Mouse (Mus musculus): ENCODE data around the gene Podxl. TPM values are rescaled to one million over a fixed set of nuclear protein-coding genes. Genes with fewer than 3 reads are reported as not detected.
A peak's percentile ranks its signal among the peaks of the same experiment; 100 is the strongest.

The Podxl gene
- polyA plus RNA-seq, 1 experiment from 2014 or later: 9.2 TPM

DNA sequence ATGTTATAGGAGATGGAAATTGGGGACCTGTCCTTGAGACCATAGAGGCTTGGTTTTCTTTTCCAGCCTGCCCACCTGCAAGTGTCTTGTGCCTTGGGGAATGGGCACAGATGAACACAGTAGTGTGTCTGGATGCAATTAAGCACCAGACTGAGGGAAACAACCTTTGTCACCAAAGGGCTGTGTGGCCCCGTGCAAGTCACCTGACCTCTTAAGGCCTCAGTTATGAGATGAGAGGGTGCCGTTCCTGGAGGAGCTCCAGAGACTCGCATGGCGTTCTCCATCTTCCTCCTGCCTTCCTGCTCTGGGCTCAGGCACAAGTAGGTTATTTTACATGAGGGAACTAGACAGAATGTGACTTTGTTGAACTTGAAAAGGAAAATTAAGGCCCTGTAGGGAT lies 41.3 kb downstream of the Podxl start:
- Histone ChIP-seq H3K9me3 (replicated peaks) (no peaks in the 10 kb centered on the region), H3K4me2 (no peak overlapping the region), H3K27me3 (replicated peaks) (no peaks in the 10 kb centered on the region), H3K27ac (replicated peaks) (no peak overlapping the region), H3K9ac (replicated peaks) (no peak overlapping the region), H3K4me1 (peaks cover 13% of the 10 kb centered on the region), H3K4me3 (replicated peaks) (no peak overlapping the region), H3K36me3 (peaks cover 16% of the 10 kb centered on the region)
- 86% methylated on average over 4 of the region's 4 CpGs for WGBS
- ATAC-seq (ENCODE audit: low FRiP score): no peak

DNA sequence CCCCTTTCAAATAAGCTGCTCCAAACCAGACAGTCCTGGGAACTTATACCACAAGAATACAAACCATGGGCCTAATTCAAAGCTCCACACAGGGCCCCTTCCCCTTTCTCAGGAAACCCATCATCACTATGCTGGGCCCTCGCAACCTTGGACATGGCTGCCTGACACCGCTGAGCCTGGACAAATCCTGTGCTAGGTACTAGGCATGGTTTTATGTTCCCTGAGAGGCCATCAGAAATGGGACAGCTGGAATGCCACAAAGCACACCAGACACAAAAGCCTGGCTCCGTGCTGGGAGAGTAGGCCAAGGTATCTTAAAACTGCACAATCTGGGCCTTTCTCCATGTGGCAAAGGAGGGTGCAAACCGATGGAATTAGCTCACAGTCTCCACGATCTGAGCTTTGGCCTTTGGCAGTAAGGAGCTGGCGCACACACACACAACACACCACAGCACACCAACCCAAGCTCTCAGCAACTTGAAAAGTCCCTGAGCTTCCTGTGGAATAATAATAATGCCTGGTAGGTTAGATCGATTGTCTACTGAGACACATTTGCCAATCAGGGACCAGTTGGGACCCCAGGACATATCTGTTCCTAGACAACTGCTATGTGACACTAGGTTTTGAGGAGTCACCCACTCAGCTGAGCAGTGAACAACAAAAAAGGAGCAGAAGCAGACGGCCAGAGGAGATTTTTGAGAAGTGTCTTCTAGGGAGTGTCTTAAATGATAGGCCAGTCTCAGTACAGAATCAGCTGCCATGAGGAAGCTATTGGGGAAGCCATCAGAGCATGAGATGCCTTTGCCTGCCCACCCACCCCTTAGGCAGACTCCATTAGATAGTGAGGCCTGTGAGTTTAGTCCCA lies 42.1 kb downstream of the Podxl start:
- no peak for ATAC-seq (ENCODE audit: low FRiP score)
- Histone ChIP-seq H3K4me3 (replicated peaks) (no peak overlapping the region), H3K9me3 (replicated peaks) (no peaks in the 10 kb centered on the region), H3K27ac (replicated peaks) (0 out of 2 replicates have a peak overlapping the region, but pooled peaks have one; percentile 3), H3K27me3 (replicated peaks) (no peaks in the 10 kb centered on the region), H3K36me3 (peaks cover 16% of the 10 kb centered on the region), H3K9ac (replicated peaks) (no peak overlapping the region), H3K4me2 (no peak overlapping the region), H3K4me1 (peaks cover 13% of the 10 kb centered on the region)
- WGBS: 78% methylated on average over 8 of the region's 8 CpGs

DNA sequence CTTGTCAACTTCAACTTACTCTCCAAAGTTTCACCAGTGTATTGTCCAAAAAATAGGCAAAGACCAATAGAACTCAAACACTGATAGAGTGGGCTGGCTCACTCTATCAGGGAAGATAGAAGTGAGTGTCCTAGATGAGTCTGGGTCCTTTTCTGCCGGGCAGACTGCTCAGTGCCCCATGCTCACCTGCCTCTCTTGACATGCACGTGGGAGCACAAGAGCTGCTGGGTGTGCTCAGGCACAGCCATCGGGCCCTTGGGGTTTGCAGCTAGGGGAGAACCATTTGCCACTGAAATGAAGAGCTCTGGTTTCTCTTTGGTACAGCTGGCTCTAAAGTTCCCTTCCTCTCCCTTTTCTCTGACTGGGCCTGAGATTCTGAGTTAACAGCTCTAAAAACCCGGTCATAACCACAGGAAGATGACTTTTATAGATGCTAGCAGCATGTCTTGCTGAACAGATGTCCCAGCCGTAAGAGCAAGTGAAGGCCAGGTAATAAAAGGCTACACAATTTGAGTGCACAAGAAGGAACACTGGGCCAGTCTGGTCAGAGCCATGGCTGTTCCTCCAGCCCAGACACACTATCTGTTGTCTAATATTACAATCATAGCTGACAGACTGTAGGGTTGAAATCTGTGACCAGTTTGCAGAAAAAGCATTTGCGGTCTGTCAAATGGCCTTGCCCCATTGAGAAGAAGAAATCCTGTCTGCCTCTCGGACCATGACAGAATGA lies 43.1 kb downstream of the Podxl start:
- ATAC-seq (ENCODE audit: low FRiP score): no peak
- H3K4me1 ChIP-seq: peaks cover 13% of the 10 kb centered on the region
- no peak overlapping the region for H3K4me3 ChIP-seq (replicated peaks)
- peaks cover 16% of the 10 kb centered on the region for H3K36me3 ChIP-seq
- H3K9ac ChIP-seq (replicated peaks): no peak overlapping the region
- WGBS: 69% methylated on average over 7 of the region's 7 CpGs
- no peaks in the 10 kb centered on the region for H3K27me3 ChIP-seq (replicated peaks)
- H3K27ac ChIP-seq (replicated peaks): 0 out of 2 replicates have a peak overlapping the region, but pooled peaks have one; percentile 3
- H3K9me3 ChIP-seq (replicated peaks): no peaks in the 10 kb centered on the region
- no peak overlapping the region for H3K4me2 ChIP-seq

DNA sequence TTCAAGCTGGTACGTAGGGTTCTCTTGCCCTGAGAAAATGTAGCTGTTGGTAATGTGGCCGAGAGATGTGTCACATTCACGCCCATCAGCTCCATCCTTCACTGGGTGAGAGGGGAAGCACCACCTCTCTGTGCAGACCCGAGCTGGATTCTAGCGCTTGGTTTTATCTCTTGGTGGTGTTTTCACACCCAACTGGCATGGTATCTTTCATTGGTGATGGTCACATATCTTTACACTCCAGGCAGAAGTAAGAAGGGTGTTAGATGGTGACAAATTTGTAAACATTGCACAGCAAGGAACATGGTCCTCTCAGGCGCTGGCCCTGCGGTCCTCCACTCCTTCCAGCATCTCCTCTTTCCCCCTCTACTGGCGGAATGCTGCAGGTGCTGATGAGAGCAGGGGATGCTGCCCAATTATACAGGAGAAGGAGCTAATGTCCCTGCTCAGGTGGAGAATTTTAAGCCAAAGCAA lies 44.7 kb downstream of the Podxl start:
- WGBS: 77% methylated on average over 8 of the region's 8 CpGs
- ATAC-seq (ENCODE audit: low FRiP score): peak; percentile 53; the same call in 1 of the 2 replicates
- Histone ChIP-seq H3K4me2 (no peak overlapping the region), H3K27ac (replicated peaks) (no peak overlapping the region), H3K27me3 (replicated peaks) (no peaks in the 10 kb centered on the region), H3K9me3 (replicated peaks) (no peaks in the 10 kb centered on the region), H3K4me1 (peaks cover 13% of the 10 kb centered on the region), H3K36me3 (peaks cover 15% of the 10 kb centered on the region), H3K4me3 (replicated peaks) (no peak overlapping the region), H3K9ac (replicated peaks) (no peak overlapping the region)

DNA sequence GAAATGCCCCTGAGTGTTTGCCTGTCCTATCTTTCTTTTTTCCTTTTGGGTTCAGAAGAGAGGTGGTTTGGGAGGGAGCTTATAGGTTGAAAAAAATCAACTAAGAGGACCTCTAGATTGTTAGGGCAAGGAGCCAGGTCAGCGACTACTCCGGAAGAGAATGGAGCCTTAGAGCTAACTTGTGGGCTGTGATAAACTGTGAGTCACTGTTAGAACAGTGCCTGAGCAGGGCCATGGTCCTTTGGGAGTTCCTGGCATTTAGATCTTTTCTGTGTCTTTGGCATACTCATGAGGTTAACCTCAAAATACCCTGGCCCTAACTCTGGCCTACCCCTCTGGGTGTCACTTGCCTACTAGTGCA lies 45.5 kb downstream of the Podxl start:
- Histone ChIP-seq H3K4me3 (replicated peaks) (no peak overlapping the region), H3K9ac (replicated peaks) (no peak overlapping the region), H3K4me2 (no peak overlapping the region), H3K36me3 (peaks cover 12% of the 10 kb centered on the region), H3K4me1 (peaks cover 13% of the 10 kb centered on the region), H3K27me3 (replicated peaks) (no peaks in the 10 kb centered on the region), H3K27ac (replicated peaks) (no peak overlapping the region), H3K9me3 (replicated peaks) (no peaks in the 10 kb centered on the region)
- 85% methylated on average over 2 of the region's 2 CpGs for WGBS
- ATAC-seq (ENCODE audit: low FRiP score): no peak

DNA sequence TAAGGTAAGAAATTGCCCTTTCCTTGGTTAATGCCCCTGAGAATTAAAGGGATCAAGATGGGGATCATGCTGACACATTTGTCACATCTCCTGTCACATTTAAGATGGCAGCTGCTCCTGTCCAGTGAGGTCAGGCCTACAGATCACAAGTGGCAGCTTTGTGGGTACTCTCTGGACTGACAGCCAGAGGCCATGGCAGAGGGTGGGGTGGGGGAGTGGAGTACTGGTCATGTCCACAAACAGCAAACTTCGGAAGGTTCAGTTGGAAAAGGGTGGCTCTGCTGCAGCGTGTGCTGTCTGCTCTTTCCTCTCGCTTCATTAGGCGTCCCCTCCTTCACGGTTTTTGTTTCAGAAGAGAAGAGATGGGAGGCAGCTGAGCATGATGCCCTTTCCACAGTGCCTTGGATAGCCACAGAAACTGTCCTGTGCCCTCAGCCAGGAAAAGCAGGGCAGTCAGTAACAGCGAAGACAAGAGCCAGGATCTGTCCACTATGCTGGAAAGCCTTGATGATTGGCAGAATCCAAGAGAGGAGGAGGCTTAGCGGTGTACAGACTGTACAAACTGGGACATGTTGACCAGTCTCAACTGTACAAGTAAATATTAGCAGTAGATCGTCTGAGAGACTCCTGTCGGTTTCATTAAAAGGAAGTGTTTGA lies 46.0 kb downstream of the Podxl start:
- no peak overlapping the region for H3K4me3 ChIP-seq (replicated peaks)
- H3K4me2 ChIP-seq: no peak overlapping the region
- H3K9me3 ChIP-seq (replicated peaks): no peaks in the 10 kb centered on the region
- peaks cover 12% of the 10 kb centered on the region for H3K36me3 ChIP-seq
- ATAC-seq (ENCODE audit: low FRiP score): no peak
- peaks cover 13% of the 10 kb centered on the region for H3K4me1 ChIP-seq
- 63% methylated on average over 9 of the region's 9 CpGs for WGBS
- no peak overlapping the region for H3K27ac ChIP-seq (replicated peaks)
- H3K9ac ChIP-seq (replicated peaks): no peak overlapping the region
- H3K27me3 ChIP-seq (replicated peaks): no peaks in the 10 kb centered on the region

DNA sequence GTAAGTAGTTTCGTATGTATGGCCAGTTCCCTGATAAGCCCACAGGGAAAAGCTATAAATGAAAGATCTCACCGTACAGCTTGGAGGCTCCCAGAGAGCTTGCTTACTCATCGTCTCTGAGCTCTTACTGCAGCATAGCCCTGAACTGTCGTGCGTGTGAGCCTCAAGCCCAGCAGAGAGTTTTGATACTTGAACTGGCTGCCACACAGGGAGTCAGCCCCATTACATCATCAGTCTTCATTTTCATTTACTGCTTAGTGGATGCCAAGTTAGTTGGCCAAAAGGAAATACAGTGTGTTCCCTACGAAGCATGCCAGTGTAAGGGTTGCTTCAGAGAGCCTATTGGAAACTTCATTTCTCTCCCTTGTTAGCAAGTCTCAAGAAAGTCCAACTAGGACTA lies 50.1 kb downstream of the Podxl start:
- WGBS: 63% methylated on average over 6 of the region's 6 CpGs
- H3K4me3 ChIP-seq (replicated peaks): no peak overlapping the region
- no peak for ATAC-seq (ENCODE audit: low FRiP score)
- no peaks in the 10 kb centered on the region for H3K9me3 ChIP-seq (replicated peaks)
- H3K36me3 ChIP-seq: peaks cover 7% of the 10 kb centered on the region; the same call in 1 of the 2 replicates
- 0 out of 2 replicates have a peak overlapping the region, but pooled peaks have one; percentile 18 for H3K27ac ChIP-seq (replicated peaks)
- no peaks in the 10 kb centered on the region for H3K27me3 ChIP-seq (replicated peaks)
- H3K9ac ChIP-seq (replicated peaks): no peak overlapping the region
- H3K4me1 ChIP-seq: 0 out of 2 replicates have a peak, but pooled peaks cover 3% of the 10 kb centered on the region
- no peak overlapping the region for H3K4me2 ChIP-seq

DNA sequence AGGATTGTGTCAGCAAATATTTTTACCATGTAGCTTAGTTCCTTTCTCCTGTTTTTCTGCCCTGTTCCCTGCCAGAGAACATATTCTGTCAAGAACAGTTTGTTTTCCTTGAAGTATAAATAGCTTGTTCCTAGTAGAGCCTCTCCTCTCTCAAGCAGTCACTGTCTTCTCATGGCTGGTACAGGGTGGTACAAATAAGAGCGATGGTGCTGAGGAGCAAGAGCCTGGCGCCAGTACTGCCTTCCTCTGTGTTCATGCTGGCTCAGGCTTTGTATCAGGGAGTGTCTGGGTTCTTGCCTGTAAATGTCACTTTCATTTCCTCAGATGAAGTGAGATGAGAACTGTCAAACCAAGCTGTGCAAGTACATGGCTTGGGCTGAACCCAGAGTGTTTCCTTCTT lies 61.2 kb downstream of the Podxl start:
- Histone ChIP-seq H3K4me1 (0 out of 2 replicates have a peak, but pooled peaks cover 3% of the 10 kb centered on the region), H3K4me3 (replicated peaks) (no peak overlapping the region), H3K4me2 (no peak overlapping the region), H3K36me3 (peaks cover 9% of the 10 kb centered on the region), H3K9me3 (replicated peaks) (no peaks in the 10 kb centered on the region), H3K9ac (replicated peaks) (no peak overlapping the region), H3K27me3 (replicated peaks) (no peaks in the 10 kb centered on the region), H3K27ac (replicated peaks) (0 out of 2 replicates have a peak overlapping the region, but pooled peaks have one; percentile 11)
- 93% methylated on average over 2 of the region's 2 CpGs for WGBS
- no peak for ATAC-seq (ENCODE audit: low FRiP score)

DNA sequence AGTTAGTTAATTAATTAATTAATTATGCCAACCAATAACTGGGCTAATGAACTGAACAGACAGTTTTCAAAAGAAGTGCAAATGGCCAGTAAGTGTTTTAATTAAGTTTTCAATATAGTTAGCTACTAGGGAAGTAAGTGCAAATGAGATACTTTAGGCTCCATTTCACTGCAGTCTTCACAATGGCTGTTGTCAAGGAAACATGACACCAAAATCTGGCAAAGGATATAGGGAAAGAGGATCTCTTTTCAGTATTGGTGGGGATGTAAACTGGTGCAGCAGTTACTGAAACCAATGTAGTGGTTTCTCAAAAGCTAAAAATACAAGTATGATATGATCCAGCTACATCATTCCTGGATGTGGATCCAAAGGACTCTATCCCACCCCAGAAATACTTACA lies 63.1 kb downstream of the Podxl start:
- H3K9me3 ChIP-seq (replicated peaks): no peaks in the 10 kb centered on the region
- H3K4me3 ChIP-seq (replicated peaks): no peak overlapping the region
- H3K27ac ChIP-seq (replicated peaks): no peak overlapping the region
- no peaks in the 10 kb centered on the region for H3K27me3 ChIP-seq (replicated peaks)
- H3K4me2 ChIP-seq: no peak overlapping the region
- no peak overlapping the region for H3K9ac ChIP-seq (replicated peaks)
- H3K4me1 ChIP-seq: 0 out of 2 replicates have a peak, but pooled peaks cover 3% of the 10 kb centered on the region
- ATAC-seq (ENCODE audit: low FRiP score): no peak
- peaks cover 12% of the 10 kb centered on the region for H3K36me3 ChIP-seq

DNA sequence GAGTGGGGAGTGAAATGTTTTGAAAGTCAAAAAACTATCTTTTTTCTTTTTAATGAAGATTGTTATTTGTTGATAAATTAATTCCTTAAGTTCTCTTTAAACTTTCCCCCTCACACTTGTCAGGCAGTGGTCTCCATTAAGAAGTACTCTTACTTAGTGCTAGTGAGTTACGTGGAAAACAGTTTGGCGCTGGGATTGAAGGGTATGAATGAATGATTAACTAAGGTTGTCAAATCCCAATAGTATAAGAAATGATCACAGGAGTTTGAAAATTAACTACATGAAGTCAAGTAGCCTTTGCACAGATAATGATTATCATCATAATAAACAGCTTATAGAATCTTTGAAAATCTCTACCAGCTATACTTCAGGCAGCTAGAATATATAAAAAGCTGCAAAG lies 63.5 kb downstream of the Podxl start:
- Histone ChIP-seq H3K9me3 (replicated peaks) (no peaks in the 10 kb centered on the region), H3K4me1 (0 out of 2 replicates have a peak, but pooled peaks cover 3% of the 10 kb centered on the region), H3K27ac (replicated peaks) (no peak overlapping the region), H3K4me3 (replicated peaks) (no peak overlapping the region), H3K9ac (replicated peaks) (no peak overlapping the region), H3K27me3 (replicated peaks) (no peaks in the 10 kb centered on the region), H3K36me3 (peaks cover 12% of the 10 kb centered on the region), H3K4me2 (no peak overlapping the region)
- no peak for ATAC-seq (ENCODE audit: low FRiP score)
- WGBS: 82% methylated on average over 2 of the region's 2 CpGs

DNA sequence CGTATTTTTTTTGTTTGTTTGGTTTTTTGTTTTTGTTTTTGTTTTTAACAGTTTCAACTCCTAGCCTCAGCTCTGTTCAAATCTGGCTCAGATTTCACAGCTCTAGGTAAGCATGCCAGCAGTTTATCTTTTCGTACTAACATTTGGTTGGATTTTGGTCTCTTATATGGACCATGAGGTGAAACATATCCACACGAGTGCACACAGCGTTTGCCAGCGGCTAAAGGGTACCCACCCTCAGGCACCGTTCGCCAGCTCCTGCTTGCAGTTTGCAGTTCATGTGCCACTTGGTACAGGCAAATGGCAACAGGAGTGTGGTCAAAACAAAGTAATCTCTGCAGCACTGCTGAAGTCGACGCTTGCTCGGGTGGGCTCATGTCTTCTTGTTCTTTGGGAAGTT lies 63.9 kb downstream of the Podxl start:
- no peaks in the 10 kb centered on the region for H3K27me3 ChIP-seq (replicated peaks)
- no peak overlapping the region for H3K9ac ChIP-seq (replicated peaks)
- H3K4me2 ChIP-seq: no peak overlapping the region
- no peak overlapping the region for H3K4me3 ChIP-seq (replicated peaks)
- 85% methylated on average over 10 of the region's 10 CpGs for WGBS
- H3K36me3 ChIP-seq: peaks cover 12% of the 10 kb centered on the region
- H3K9me3 ChIP-seq (replicated peaks): no peaks in the 10 kb centered on the region
- ATAC-seq (ENCODE audit: low FRiP score): no peak
- 0 out of 2 replicates have a peak, but pooled peaks cover 3% of the 10 kb centered on the region for H3K4me1 ChIP-seq
- no peak overlapping the region for H3K27ac ChIP-seq (replicated peaks)

Data from neural tube, embryonic 15.5 days (tissue).